Mouse (Mus musculus) hindbrain, embryonic 15.5 days (tissue): ENCODE results near the gene Tdrkh. TPM values are rescaled to one million over a fixed set of nuclear protein-coding genes. Genes with fewer than 3 reads are reported as not detected.

Source experiments
- ATAC-seq: fragments of 200-750 bp; cut with Nextera tagmentation; 2 replicates; pipeline ENCODE4 v1.8.0; 2017; ENCODE audit warnings: low read depth, moderate number of reproducible peaks, moderate TSS enrichment; ENCODE audit not compliant: low FRiP score
- H3K27ac ChIP-seq: fragments of 300-500 bp; sonication (generic); replicated peaks from 2 replicates; pipeline ENCODE4 v1.5.1; 2015; ENCODE audit warnings: mild to moderate bottlenecking, inconsistent platforms
- H3K27me3 ChIP-seq: fragments of 300-500 bp; sonication (generic); 2 replicates; pipeline ENCODE4 v1.6.1; 2015; ENCODE audit warnings: control low read depth, inconsistent platforms
- H3K36me3 ChIP-seq: fragments of 300-500 bp; sonication (generic); 2 replicates; pipeline ENCODE4 v1.6.1; 2015; ENCODE audit warnings: control low read depth, inconsistent platforms
- H3K4me1 ChIP-seq: fragments of 300-500 bp; sonication (generic); replicated peaks from 2 replicates; pipeline ENCODE4 v1.6.1; 2015; ENCODE audit warnings: control low read depth, inconsistent platforms
- H3K4me2 ChIP-seq: fragments of 300-500 bp; sonication (generic); 2 replicates; pipeline ENCODE4 v1.6.1; 2015; ENCODE audit warnings: moderate library complexity, mild to moderate bottlenecking, inconsistent platforms
- H3K4me3 ChIP-seq: fragments of 300-500 bp; sonication (generic); 2 replicates; pipeline ENCODE4 v1.5.1; 2015; ENCODE audit warnings: mild to moderate bottlenecking, inconsistent platforms
- H3K9ac ChIP-seq: fragments of 300-500 bp; sonication (generic); 2 replicates; pipeline ENCODE4 v1.6.1; 2015; ENCODE audit warnings: inconsistent platforms
- H3K9me3 ChIP-seq: fragments of 300-500 bp; sonication (generic); 2 replicates; pipeline ENCODE4 v1.6.1; 2016; ENCODE audit warnings: control low read depth, inconsistent platforms
- WGBS: fragments of 180-500 bp; shearing (Covaris S2); methylation state at CpG from one replicate; pipeline ENCODE4 v1.1.7; 2015; 5-methylcytosine and 5-hydroxymethylcytosine counted together
- polyA plus RNA-seq: library from polyadenylated mRNA; unstranded; fragments of >200 nt; fragmentation: Nextera tagmentation; extraction: Ambion mirVana; gene quantifications from 2 replicates; pipeline ENCODE4 v1.2.1, GENCODE M21; 2015

The Tdrkh gene
- polyA plus RNA-seq, 1 experiment from 2014 or later: 53.5 TPM

DNA sequence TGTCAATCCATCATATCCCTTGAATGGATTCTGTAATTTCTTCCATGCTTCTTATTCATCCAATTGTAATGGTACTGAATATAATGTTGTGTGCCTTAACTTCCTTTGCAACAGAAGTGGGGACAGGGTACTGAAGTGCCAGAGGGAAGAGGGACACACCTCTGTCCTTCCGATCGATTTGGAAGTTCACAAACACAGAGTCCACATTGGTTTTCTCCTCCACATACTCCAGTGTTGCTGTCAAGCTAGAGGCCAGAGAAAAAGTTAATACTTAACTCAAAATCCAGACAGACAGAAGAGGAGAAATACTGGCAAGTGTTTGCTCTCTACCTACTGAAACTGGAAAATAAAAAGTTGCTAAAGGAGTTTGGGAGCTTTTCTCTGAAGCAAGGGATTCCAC lies 21.2 kb downstream of the Tdrkh start:
- H3K27ac ChIP-seq: no peak overlapping the region
- no peaks in the 10 kb centered on the region for H3K27me3 ChIP-seq
- no peak overlapping the region for H3K4me3 ChIP-seq
- ATAC-seq: no peak
- no peaks in the 10 kb centered on the region for H3K9me3 ChIP-seq
- WGBS: 93% methylated on average over 2 of the region's 2 CpGs
- no peak overlapping the region for H3K4me2 ChIP-seq
- no peak overlapping the region for H3K9ac ChIP-seq
- H3K4me1 ChIP-seq: no peaks in the 10 kb centered on the region
- peaks cover 6% of the 10 kb centered on the region; the same call in 1 of the 2 replicates for H3K36me3 ChIP-seq

DNA sequence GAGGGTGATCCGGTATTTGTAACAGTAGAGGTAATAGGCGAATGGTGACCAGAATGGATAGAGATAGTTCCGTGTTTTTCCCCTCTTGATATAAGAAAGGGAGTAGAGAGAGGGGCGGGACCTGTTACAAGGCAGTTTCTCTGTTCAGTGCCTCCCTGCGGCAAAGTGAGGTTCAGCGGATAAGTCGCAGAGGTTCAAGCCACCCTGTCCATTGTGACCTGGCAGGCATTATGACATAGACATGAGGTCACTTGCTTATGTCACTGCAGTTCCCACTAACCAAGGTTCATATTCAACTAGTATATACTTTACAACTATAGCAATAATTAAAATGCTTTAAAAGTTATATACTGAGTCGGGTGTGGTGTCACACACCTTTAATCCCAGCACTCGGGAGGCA lies 23.3 kb downstream of the Tdrkh start:
- H3K4me3 ChIP-seq: no peak overlapping the region
- no peak for ATAC-seq

DNA sequence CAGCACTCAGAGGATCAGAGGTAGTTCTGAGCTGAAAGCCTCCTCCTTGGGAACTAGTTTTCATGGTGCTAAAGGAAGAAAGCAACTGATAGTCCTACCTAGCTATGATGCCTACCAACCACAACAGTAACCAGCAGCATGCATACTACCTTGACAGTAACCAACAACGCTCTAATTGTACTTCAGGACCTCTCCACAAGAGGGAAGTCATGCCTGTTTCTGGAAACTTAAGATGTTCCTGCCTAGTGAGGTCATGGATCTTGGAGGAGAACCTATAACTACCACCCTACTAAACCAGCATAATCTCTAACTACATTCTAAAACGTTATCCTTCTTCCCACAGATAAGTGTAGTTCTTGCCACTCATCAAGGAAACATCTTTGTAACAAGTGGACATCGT lies 28.1 kb downstream of the Tdrkh start:
- Histone ChIP-seq H3K27ac (no peak overlapping the region), H3K4me1 (peaks cover 15% of the 10 kb centered on the region), H3K36me3 (peaks cover 15% of the 10 kb centered on the region), H3K9ac (no peak overlapping the region), H3K4me2 (no peak overlapping the region), H3K4me3 (no peak overlapping the region), H3K27me3 (no peaks in the 10 kb centered on the region), H3K9me3 (no peaks in the 10 kb centered on the region)
- no peak for ATAC-seq
- 48% methylated on average over 3 of the region's 3 CpGs for WGBS

More for the DNA sequence above, 23.3 kb downstream of the Tdrkh start:
- Histone ChIP-seq H3K4me1 (no peaks in the 10 kb centered on the region), H3K4me2 (no peak overlapping the region), H3K9ac (no peak overlapping the region), H3K27me3 (no peaks in the 10 kb centered on the region), H3K9me3 (no peaks in the 10 kb centered on the region), H3K27ac (no peak overlapping the region), H3K36me3 (no peaks in the 10 kb centered on the region)
- 88% methylated on average over 9 of the region's 9 CpGs for WGBS

DNA sequence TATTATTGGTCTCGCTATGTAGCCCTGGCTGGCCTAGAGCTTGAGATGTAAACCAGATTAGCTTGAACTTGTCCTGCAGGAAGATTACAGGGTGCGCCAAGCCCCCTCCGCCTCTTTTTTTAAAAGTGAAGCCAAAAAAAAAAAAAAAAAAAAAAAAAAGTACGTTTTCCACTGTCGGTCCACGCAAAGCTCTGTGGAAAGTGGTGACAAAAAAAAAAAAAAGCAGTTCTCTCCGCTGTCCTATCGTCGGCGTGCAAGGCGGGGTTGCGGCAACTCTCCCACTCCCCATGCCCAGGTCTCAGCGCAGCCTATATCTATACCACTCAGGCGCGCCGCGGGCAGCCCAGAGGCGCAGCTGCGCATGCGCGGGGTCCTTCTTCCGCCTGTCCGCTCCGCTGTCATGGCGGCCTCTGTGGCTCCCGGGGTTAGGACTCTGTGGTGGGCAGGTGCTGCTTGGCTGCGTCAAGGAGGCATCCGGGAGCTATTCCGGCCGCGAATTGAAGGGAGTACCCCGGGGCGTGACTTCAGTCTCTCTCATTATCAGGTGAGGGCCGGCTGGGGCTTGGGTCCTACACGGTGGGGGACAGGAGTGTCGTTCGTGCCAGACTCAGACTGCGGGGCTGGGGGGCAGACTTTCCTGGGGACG lies 30.0 kb downstream of the Tdrkh start, which contains the start of gene Mrpl9:
Mrpl9 (plus strand) TSS at position 368 of the 646 bp plus-strand sequence.
- Histone ChIP-seq H3K4me3 (peak within 1 kb of the TSS; percentile 78), H3K27ac (peak within 1 kb of the TSS; percentile 68), H3K9me3 (no peaks in the 10 kb centered on the region), H3K27me3 (no peaks in the 10 kb centered on the region), H3K4me2 (peak within 1 kb of the TSS; percentile 83), H3K9ac (peak within 1 kb of the TSS; percentile 82), H3K4me1 (peaks cover 15% of the 10 kb centered on the region), H3K36me3 (peaks cover 34% of the 10 kb centered on the region)
- under 1% methylated on average over 39 of the region's 39 CpGs for WGBS
- ATAC-seq: peak; percentile 98

DNA sequence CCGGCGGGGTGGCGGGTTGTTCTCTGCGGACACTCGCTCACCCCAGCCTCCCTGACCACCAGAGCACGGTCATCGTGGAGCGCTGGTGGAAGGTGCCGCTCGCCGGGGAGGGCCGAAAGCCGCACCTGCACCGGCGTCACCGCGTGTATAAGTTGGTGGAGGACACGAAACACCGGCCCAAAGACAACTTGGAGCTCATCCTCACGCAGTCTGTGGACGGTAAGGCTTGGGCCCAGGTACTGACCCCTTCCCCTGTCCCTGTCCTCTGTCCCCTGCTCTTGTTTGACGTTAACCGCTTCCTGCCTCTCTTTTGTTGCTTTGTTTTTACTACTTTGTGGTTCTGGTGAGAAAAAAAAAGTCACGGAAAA lies 30.5 kb downstream of the Tdrkh start, which contains the start of gene Oaz3:
Oaz3 (minus strand) TSS at position 319 of the 368 bp plus-strand sequence.
- Histone ChIP-seq H3K4me3 (peak within 1 kb of the TSS; percentile 78), H3K9ac (peak within 1 kb of the TSS; percentile 82), H3K27me3 (no peaks in the 10 kb centered on the region), H3K27ac (peak within 1 kb of the TSS; percentile 68), H3K36me3 (peaks cover 39% of the 10 kb centered on the region), H3K4me2 (peak within 1 kb of the TSS; percentile 83), H3K9me3 (no peaks in the 10 kb centered on the region), H3K4me1 (peaks cover 15% of the 10 kb centered on the region)
- ATAC-seq: no peak; the same call in 1 of the 2 replicates
- WGBS: 1% methylated on average over 24 of the region's 24 CpGs

DNA sequence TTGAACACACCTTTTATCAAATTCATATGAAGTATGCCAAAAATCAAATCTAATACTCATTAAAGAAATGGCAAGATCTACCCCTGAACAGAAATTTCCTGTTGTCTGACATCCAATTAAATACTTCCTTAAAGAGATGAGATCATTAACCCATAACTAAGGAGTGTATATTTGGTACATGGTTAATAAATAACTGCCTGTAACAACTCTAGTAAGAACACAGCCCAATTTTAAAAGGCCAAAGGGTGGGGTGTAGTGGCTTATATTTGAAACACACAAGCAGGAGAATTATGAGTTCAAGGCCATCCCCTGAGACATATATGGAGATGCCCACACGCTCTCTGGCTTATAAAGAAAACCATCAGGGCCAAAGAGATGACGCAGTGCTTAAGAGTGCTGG lies 36.3 kb downstream of the Tdrkh start:
- no peak overlapping the region for H3K27ac ChIP-seq
- no peak overlapping the region for H3K4me3 ChIP-seq
- H3K27me3 ChIP-seq: no peaks in the 10 kb centered on the region
- no peak overlapping the region for H3K4me2 ChIP-seq
- WGBS: 100% methylated on average over 2 of the region's 2 CpGs
- H3K9ac ChIP-seq: no peak overlapping the region
- H3K9me3 ChIP-seq: no peaks in the 10 kb centered on the region
- peaks cover 42% of the 10 kb centered on the region for H3K36me3 ChIP-seq
- no peak for ATAC-seq
- peaks cover 6% of the 10 kb centered on the region for H3K4me1 ChIP-seq

DNA sequence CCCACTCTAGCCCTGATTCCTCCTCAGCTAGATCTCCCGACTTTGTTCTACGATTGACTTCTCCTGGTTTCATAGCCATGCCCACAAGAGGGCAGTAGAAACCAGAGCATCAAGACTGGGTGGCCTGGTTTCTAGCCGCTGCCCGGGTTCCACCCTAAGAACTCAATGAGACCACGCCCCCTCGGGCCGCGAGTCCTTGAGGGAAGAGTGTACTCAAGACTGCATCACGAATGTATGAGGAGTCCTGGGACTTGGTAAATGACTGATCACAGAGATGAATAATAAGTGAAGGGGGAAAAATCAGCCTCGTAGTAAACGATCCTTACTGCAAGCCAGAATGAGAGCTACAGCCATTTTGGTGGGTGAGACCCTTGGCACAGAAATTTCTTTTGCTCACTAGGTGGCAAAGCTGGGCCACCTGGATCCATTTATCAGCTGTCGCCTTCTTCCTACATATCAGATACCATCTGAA lies 43.5 kb downstream of the Tdrkh start:
- H3K4me3 ChIP-seq: peak overlapping the region; percentile 42
- peak overlapping the region; percentile 56 for H3K4me2 ChIP-seq
- H3K9ac ChIP-seq: peak overlapping the region; percentile 35
- no peaks in the 10 kb centered on the region for H3K36me3 ChIP-seq
- no peaks in the 10 kb centered on the region for H3K27me3 ChIP-seq
- peaks cover 6% of the 10 kb centered on the region for H3K4me1 ChIP-seq
- H3K27ac ChIP-seq: peak overlapping the region; percentile 68
- no peaks in the 10 kb centered on the region for H3K9me3 ChIP-seq
- ATAC-seq: peak; percentile 89
- WGBS: under 1% methylated on average over 12 of the region's 12 CpGs

GRCm38 (mm10) chr3:94457055-94457454 lies 44.0 kb downstream of the Tdrkh start:
- 67% methylated on average over 3 of the region's 3 CpGs for WGBS
- Histone ChIP-seq H3K4me2 (peak overlapping the region; percentile 56), H3K27me3 (no peaks in the 10 kb centered on the region), H3K9ac (peak overlapping the region; percentile 35; the same call in 1 of the 2 replicates), H3K36me3 (no peaks in the 10 kb centered on the region), H3K27ac (peak overlapping the region; percentile 68), H3K4me3 (peak overlapping the region; percentile 42), H3K9me3 (no peaks in the 10 kb centered on the region), H3K4me1 (peaks cover 6% of the 10 kb centered on the region)
- ATAC-seq: 0 out of 2 replicates have a peak, but pooled peaks have one; percentile 5

GRCm38 (mm10) chr3:94459834-94460233 lies 46.8 kb downstream of the Tdrkh start:
- no peak for ATAC-seq
- WGBS: 98% methylated on average over 2 of the region's 2 CpGs

DNA sequence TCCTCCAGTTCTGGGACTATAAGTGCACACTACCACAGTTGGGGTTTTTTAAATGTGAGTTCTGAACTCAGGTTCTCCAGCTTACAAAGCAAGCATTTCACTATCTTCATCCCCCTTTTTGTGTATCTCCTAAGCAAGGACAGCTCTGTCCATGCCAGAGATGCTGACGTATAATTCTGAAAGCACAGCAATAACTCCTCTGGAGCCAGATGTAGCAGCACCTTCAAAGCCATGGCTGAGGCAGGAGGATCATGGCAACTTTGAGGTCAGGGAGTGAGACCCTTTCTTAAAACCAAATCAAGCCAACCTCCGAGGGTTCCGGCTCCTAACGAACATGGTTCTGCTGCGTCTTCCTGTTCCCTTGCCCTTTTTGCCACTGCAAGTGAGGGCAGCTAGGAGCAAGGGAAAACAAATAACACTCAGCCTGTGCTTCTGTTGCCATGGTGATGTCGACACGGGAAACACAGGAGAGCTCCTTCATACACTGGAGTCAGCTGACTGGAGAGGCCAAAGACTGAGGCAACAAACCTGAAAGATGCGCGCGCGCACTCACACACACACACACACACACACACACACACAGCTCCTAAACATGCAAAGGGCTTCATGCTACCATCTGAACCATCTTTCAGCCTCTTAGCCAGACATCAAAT lies 51.0 kb downstream of the Tdrkh start:
- Histone ChIP-seq H3K9me3 (no peaks in the 10 kb centered on the region), H3K27me3 (no peaks in the 10 kb centered on the region), H3K4me2 (peak overlapping the region; percentile 24; the same call in 1 of the 2 replicates), H3K4me1 (peaks cover 36% of the 10 kb centered on the region), H3K9ac (no peak overlapping the region), H3K36me3 (no peaks in the 10 kb centered on the region), H3K4me3 (no peak overlapping the region), H3K27ac (peak overlapping the region; percentile 92)
- WGBS: 17% methylated on average over 11 of the region's 11 CpGs
- ATAC-seq: peak; percentile 74

More at GRCm38 (mm10) chr3:94459834-94460233, 46.8 kb downstream of the Tdrkh start:
- H3K4me3 ChIP-seq: no peak overlapping the region
- H3K36me3 ChIP-seq: no peaks in the 10 kb centered on the region
- no peaks in the 10 kb centered on the region for H3K9me3 ChIP-seq
- no peaks in the 10 kb centered on the region for H3K27me3 ChIP-seq
- H3K27ac ChIP-seq: no peak overlapping the region
- peaks cover 23% of the 10 kb centered on the region for H3K4me1 ChIP-seq
- no peak overlapping the region for H3K4me2 ChIP-seq
- no peak overlapping the region for H3K9ac ChIP-seq

DNA sequence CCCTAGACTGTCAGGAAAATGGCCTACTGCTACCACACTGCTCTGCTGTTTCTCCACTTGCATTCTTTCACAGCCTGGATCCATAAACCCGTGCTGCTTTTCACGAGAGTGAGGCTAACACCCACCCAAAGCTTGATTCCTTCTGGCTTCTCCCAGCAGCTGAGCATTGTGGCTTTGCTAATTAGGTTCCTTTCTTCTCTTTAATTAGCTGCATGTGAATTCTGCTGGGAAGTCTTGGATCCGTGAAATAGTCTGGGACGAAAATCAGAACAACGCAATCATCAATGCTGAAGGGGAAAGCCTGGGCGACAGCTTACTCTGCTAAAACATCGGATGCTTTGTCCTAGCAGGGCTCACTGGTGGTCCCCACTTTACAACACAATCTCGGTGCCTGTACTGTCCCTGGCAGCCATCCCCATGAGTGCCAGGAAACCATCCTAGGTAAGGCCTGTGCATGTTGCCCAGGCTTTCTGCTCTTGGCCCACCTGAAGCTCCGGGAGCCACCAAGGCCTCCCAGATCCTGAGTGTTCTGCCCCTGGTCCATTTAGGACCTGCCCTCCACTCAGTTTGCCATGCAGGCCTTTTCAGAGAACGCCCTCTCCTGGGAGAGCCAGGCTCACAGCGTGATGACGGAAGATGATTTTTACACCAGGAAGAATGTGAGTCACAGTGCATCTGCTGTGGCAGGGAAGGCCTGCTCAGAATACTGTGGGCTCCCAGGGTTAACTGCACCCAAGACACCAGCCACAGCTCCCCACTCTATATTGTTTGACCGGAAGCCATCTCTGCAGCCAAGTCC lies 52.8 kb downstream of the Tdrkh start:
- Histone ChIP-seq H3K4me2 (no peak overlapping the region), H3K4me3 (no peak overlapping the region), H3K9me3 (no peaks in the 10 kb centered on the region), H3K27me3 (no peaks in the 10 kb centered on the region), H3K4me1 (peaks cover 36% of the 10 kb centered on the region), H3K36me3 (no peaks in the 10 kb centered on the region), H3K9ac (peak overlapping the region; percentile 32; the same call in 1 of the 2 replicates), H3K27ac (peak overlapping the region; percentile 92)
- WGBS: 32% methylated on average over 13 of the region's 13 CpGs
- ATAC-seq: peak; percentile 78
